Mouse (Mus musculus): ENCODE results near the gene Nup153. TPM values are rescaled to one million over a fixed set of nuclear protein-coding genes. Genes with fewer than 3 reads are reported as not detected.

Nup153 gene
- polyA plus RNA-seq, 1 experiment: not detected

- WGBS: 5% methylated on average over 12 of the region's 12 CpGs
- H3K4me1 ChIP-seq (ENCODE audit: control insufficient read depth, insufficient read depth, low read length): peaks cover 12% of the 10 kb centered on the region; the same call in 1 of the 2 replicates
- H3K27ac ChIP-seq (ENCODE audit: insufficient read depth, low read depth, low read length): no peak overlapping the region
- peak overlapping the region; percentile 49 for H3K4me3 ChIP-seq (ENCODE audit: insufficient read depth, low read depth, low read length)
- no peak for TF ChIP-seq CTCF (IDR thresholded peaks at IDR 0.05; ENCODE audit: insufficient read depth, low read depth, low read length)
- TF ChIP-seq POLR2A (IDR thresholded peaks at IDR 0.05; ENCODE audit: insufficient read depth, low read depth, low read length): no peak
Observed at GRCm38 (mm10) chr13:46736479-46736865, 8.7 kb upstream of the Nup153 start.

GRCm38 (mm10) chr13:46735808-46736478 lies 8.2 kb upstream of the Nup153 start:
- 2% methylated on average over 20 of the region's 20 CpGs for WGBS
- Histone ChIP-seq H3K4me1 (ENCODE audit: control insufficient read depth, insufficient read depth, low read length) (peaks cover 12% of the 10 kb centered on the region; the same call in 1 of the 2 replicates), H3K27ac (ENCODE audit: insufficient read depth, low read depth, low read length) (no peak overlapping the region), H3K4me3 (ENCODE audit: insufficient read depth, low read depth, low read length) (peak overlapping the region; percentile 49)
- TF ChIP-seq POLR2A (IDR thresholded peaks at IDR 0.05; ENCODE audit: insufficient read depth, low read depth, low read length) (no peak), CTCF (IDR thresholded peaks at IDR 0.05; ENCODE audit: insufficient read depth, low read depth, low read length) (no peak)

- H3K27ac ChIP-seq (ENCODE audit: insufficient read depth, low read depth, low read length): no peak overlapping the region
- H3K4me3 ChIP-seq (ENCODE audit: insufficient read depth, low read depth, low read length): peak overlapping the region; percentile 49
- WGBS: 57% methylated on average over 11 of the region's 11 CpGs
- no peak for TF ChIP-seq CTCF (IDR thresholded peaks at IDR 0.05; ENCODE audit: insufficient read depth, low read depth, low read length)
- no peak for TF ChIP-seq POLR2A (IDR thresholded peaks at IDR 0.05; ENCODE audit: insufficient read depth, low read depth, low read length)
- H3K4me1 ChIP-seq (ENCODE audit: control insufficient read depth, insufficient read depth, low read length): peaks cover 12% of the 10 kb centered on the region; the same call in 1 of the 2 replicates
Observed at GRCm38 (mm10) chr13:46735219-46735807, 7.6 kb upstream of the Nup153 start.

- 46% methylated on average over 2 of the region's 2 CpGs for WGBS
- no peaks in the 10 kb centered on the region for H3K4me1 ChIP-seq (ENCODE audit: control insufficient read depth, insufficient read depth, low read length)
- H3K27ac ChIP-seq (ENCODE audit: insufficient read depth, low read depth, low read length): no peak overlapping the region
- no peak overlapping the region for H3K4me3 ChIP-seq (ENCODE audit: insufficient read depth, low read depth, low read length)
- no peak for TF ChIP-seq POLR2A (IDR thresholded peaks at IDR 0.05; ENCODE audit: insufficient read depth, low read depth, low read length)
- no peak for TF ChIP-seq CTCF (IDR thresholded peaks at IDR 0.05; ENCODE audit: insufficient read depth, low read depth, low read length)
Observed at GRCm38 (mm10) chr13:46729998-46730397, 2.3 kb upstream of the Nup153 start.

GRCm38 (mm10) chr13:46728411-46728810 lies 671 bp upstream of the Nup153 start:
- WGBS: 10% methylated on average over 5 of the region's 5 CpGs
- H3K27ac ChIP-seq (ENCODE audit: insufficient read depth, low read depth, low read length): peak overlapping the region; percentile 62; the same call in 1 of the 2 replicates

GRCm38 (mm10) chr13:46727038-46727836 lies 503 bp downstream of the Nup153 start:
- peak overlapping the region; percentile 98 for H3K4me3 ChIP-seq (ENCODE audit: insufficient read depth, low read depth, low read length)
- peak overlapping the region; percentile 64 for H3K27ac ChIP-seq (ENCODE audit: insufficient read depth, low read depth, low read length)
- no peaks in the 10 kb centered on the region for H3K4me1 ChIP-seq (ENCODE audit: control insufficient read depth, insufficient read depth, low read length)
- TF ChIP-seq CTCF (IDR thresholded peaks at IDR 0.05; ENCODE audit: insufficient read depth, low read depth, low read length) (no peak), POLR2A (IDR thresholded peaks at IDR 0.05; ENCODE audit: insufficient read depth, low read depth, low read length) (no peak)
- WGBS: under 1% methylated on average over 85 of the region's 85 CpGs

More at GRCm38 (mm10) chr13:46728411-46728810, 671 bp upstream of the Nup153 start:
- H3K4me1 ChIP-seq (ENCODE audit: control insufficient read depth, insufficient read depth, low read length): no peaks in the 10 kb centered on the region
- TF ChIP-seq CTCF (IDR thresholded peaks at IDR 0.05; ENCODE audit: insufficient read depth, low read depth, low read length) (no peak), POLR2A (IDR thresholded peaks at IDR 0.05; ENCODE audit: insufficient read depth, low read depth, low read length) (no peak)
- H3K4me3 ChIP-seq (ENCODE audit: insufficient read depth, low read depth, low read length): peak overlapping the region; percentile 98

GRCm38 (mm10) chr13:46726288-46727037 lies 1.3 kb downstream of the Nup153 start:
- no peak overlapping the region for H3K27ac ChIP-seq (ENCODE audit: insufficient read depth, low read depth, low read length)
- no peaks in the 10 kb centered on the region for H3K4me1 ChIP-seq (ENCODE audit: control insufficient read depth, insufficient read depth, low read length)
- TF ChIP-seq POLR2A (IDR thresholded peaks at IDR 0.05; ENCODE audit: insufficient read depth, low read depth, low read length) (no peak), CTCF (IDR thresholded peaks at IDR 0.05; ENCODE audit: insufficient read depth, low read depth, low read length) (no peak)
- WGBS: under 1% methylated on average over 30 of the region's 30 CpGs
- H3K4me3 ChIP-seq (ENCODE audit: insufficient read depth, low read depth, low read length): peak overlapping the region; percentile 98

- Histone ChIP-seq H3K4me3 (ENCODE audit: insufficient read depth, low read depth, low read length) (no peak overlapping the region), H3K4me1 (ENCODE audit: control insufficient read depth, insufficient read depth, low read length) (no peaks in the 10 kb centered on the region), H3K27ac (ENCODE audit: insufficient read depth, low read depth, low read length) (no peak overlapping the region)
- 21% methylated on average over 2 of the region's 2 CpGs for WGBS
- TF ChIP-seq POLR2A (IDR thresholded peaks at IDR 0.05; ENCODE audit: insufficient read depth, low read depth, low read length) (no peak), CTCF (IDR thresholded peaks at IDR 0.05; ENCODE audit: insufficient read depth, low read depth, low read length) (no peak)
Observed at GRCm38 (mm10) chr13:46725227-46725626, 2.5 kb downstream of the Nup153 start.
